Mouse (Mus musculus): Measurements from ENCODE around the gene Krt33b. TPM values are rescaled to one million over a fixed set of nuclear protein-coding genes. Genes with fewer than 3 reads are reported as not detected.

Krt33b gene
- polyA plus RNA-seq, 1 experiment from 2014 or later: not detected

DNA sequence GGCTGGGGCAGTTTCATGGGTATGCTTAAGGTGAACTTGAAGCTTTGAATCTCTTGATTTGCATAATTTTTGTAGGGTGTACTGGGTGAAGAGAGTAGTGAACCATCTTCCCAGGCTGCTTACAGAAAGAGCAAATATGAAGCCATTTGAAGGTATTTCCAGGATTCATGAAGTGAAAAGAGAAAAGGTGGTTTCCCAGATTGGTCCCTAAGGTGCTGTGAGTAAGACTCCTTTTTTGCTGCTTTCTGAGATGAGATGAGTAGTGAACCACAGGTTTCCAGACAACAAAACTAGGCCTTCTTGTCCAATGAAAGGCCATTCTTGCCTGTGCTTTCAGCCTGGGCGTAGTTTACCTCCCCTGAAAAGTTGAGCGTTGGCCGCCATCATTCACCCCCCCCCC is 41.1 kb downstream of the Krt33b start:
- ATAC-seq: no peak
- H3K27ac ChIP-seq (ENCODE audit: low read depth): no peak overlapping the region
- WGBS (ENCODE audit: insufficient replicate concordance): 77% methylated on average over 3 of the region's 3 CpGs
- H3K27me3 ChIP-seq (ENCODE audit: insufficient read depth, low read length): 0 out of 2 replicates have a peak, but pooled peaks cover 2% of the 10 kb centered on the region
- H3K9ac ChIP-seq (replicated peaks): no peak overlapping the region
- no peak for DNase-seq
- H3K4me3 ChIP-seq (ENCODE audit: low read depth, low read length): no peak overlapping the region
- no peaks in the 10 kb centered on the region for H3K4me1 ChIP-seq (ENCODE audit: insufficient read depth)
- no peaks in the 10 kb centered on the region for H3K36me3 ChIP-seq (replicated peaks; ENCODE audit: insufficient read depth, low read length)
- H3K9me3 ChIP-seq (ENCODE audit: low read length): no peaks in the 10 kb centered on the region
- H3K4me2 ChIP-seq (ENCODE audit: low read depth, low read length): no peak overlapping the region
- TF ChIP-seq CTCF (IDR thresholded peaks at IDR 0.05; ENCODE audit: low read depth) (no peak), EP300 (IDR thresholded peaks at IDR 0.05; ENCODE audit: low read depth) (no peak)

DNA sequence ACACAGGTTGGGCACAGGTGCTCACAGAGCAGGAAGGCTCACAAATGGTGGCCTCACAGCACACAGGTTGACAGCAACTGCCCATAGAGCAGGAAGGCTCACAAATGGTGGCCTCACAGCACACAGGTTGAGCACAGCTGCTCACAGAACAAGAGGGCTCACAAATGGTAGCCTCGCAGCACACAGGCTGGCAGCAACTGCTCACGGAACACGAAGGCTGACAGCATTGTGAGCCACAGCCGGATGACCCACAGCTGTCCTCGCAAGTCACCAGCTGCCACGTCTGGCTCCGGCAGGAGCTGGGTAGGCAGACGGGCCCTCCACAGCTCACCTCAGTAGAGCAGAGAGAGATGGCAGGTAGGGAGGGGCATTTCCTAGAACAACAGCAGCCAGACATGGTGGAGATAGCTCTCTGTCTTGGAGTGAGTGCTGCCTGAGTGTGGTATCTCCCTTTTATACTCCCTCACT is 43.5 kb downstream of the Krt33b start, which contains the start of gene Krtap16-1:
Krtap16-1 (minus strand) TSS at position 418 of the 468 bp plus-strand sequence.
- no peak for TF ChIP-seq CTCF (IDR thresholded peaks at IDR 0.05; ENCODE audit: low read depth)

DNA sequence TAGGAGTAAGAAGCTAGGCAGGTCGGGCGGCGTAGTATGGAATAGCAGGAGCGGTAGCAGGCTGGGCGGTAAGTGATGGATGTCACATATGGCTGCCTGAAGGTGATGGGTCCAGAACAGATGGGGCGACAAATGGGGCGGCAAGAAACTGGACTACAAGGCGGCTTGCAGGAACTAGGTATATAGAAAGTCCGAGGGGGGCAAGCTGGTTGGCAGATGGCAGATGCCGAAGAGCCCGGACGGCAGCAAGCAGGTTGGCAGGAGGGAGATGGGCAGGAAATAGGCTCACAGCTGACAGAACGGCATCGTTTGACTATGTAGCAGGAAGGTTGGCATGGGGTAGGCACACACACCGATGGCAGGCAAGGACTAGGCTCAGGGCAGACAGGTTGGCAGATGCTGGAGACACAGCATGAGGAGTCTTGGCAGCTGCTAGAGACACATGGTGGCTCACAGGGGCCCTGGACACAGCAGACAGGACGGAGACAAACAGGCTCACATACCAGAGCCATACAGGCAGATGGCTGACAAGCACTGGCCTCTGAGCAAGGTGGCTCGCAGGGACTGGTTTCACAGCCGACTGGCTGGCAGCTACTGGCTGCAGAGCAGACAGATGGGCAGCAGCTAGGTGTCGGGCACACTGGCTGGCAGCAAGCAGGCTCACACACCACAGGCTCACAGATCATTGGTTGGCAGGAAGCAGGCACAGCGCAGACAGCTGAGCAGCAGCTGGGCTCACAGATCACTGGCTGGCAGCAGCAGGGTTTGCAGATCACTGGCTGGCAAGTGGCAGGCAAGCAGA is 44.2 kb downstream of the Krt33b start:
- Histone ChIP-seq H3K4me1 (ENCODE audit: insufficient read depth) (no peaks in the 10 kb centered on the region), H3K9me3 (ENCODE audit: low read length) (no peaks in the 10 kb centered on the region), H3K4me2 (ENCODE audit: low read depth, low read length) (no peak overlapping the region), H3K27ac (ENCODE audit: low read depth) (no peak overlapping the region), H3K4me3 (ENCODE audit: low read depth, low read length) (no peak overlapping the region), H3K9ac (replicated peaks) (no peak overlapping the region), H3K36me3 (replicated peaks; ENCODE audit: insufficient read depth, low read length) (no peaks in the 10 kb centered on the region), H3K27me3 (ENCODE audit: insufficient read depth, low read length) (no peaks in the 10 kb centered on the region)
- ATAC-seq (no peak), DNase-seq (no peak)
- WGBS (ENCODE audit: insufficient replicate concordance): 82% methylated on average over 20 of the region's 20 CpGs
- no peak for TF ChIP-seq CTCF (IDR thresholded peaks at IDR 0.05; ENCODE audit: low read depth)
- no peak for TF ChIP-seq EP300 (IDR thresholded peaks at IDR 0.05; ENCODE audit: low read depth)

More for the DNA sequence above, 43.5 kb downstream of the Krt33b start, which contains the start of gene Krtap16-1:
- Histone ChIP-seq H3K9me3 (ENCODE audit: low read length) (no peaks in the 10 kb centered on the region), H3K9ac (replicated peaks) (no peak within 1 kb of the TSS), H3K4me3 (ENCODE audit: low read depth, low read length) (no peak within 1 kb of the TSS), H3K4me2 (ENCODE audit: low read depth, low read length) (no peak within 1 kb of the TSS), H3K27ac (ENCODE audit: low read depth) (no peak within 1 kb of the TSS), H3K36me3 (replicated peaks; ENCODE audit: insufficient read depth, low read length) (no peaks in the 10 kb centered on the region), H3K27me3 (ENCODE audit: insufficient read depth, low read length) (no peaks in the 10 kb centered on the region), H3K4me1 (ENCODE audit: insufficient read depth) (no peaks in the 10 kb centered on the region)
- ATAC-seq (no peak), DNase-seq (no peak)
- 82% methylated on average over 8 of the region's 8 CpGs for WGBS (ENCODE audit: insufficient replicate concordance)

DNA sequence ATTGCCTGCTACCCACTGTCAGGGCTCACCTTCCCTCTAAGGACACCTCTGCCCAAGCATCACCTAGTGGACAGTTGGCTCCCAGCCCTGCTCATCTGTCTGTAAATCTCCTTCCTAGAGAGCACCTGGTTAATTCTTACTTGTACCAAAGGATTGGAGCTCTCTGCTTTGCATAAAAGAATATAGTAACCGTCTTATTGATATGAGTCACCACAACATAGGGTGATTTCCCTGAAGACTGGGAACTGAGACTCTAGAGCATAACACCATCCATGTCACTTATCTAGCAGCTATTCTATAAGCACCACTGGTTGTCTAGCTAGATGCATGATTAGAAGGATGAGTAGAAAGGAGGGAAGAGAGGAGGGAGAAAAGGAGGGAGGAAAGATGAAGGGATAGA is 46.2 kb downstream of the Krt33b start:
- Histone ChIP-seq H3K27me3 (ENCODE audit: insufficient read depth, low read length) (no peaks in the 10 kb centered on the region), H3K4me3 (ENCODE audit: low read depth, low read length) (no peak overlapping the region), H3K4me1 (ENCODE audit: insufficient read depth) (no peaks in the 10 kb centered on the region), H3K27ac (ENCODE audit: low read depth) (no peak overlapping the region), H3K9ac (replicated peaks) (no peak overlapping the region), H3K36me3 (replicated peaks; ENCODE audit: insufficient read depth, low read length) (no peaks in the 10 kb centered on the region), H3K9me3 (ENCODE audit: low read length) (no peaks in the 10 kb centered on the region), H3K4me2 (ENCODE audit: low read depth, low read length) (no peak overlapping the region)
- TF ChIP-seq CTCF (IDR thresholded peaks at IDR 0.05; ENCODE audit: low read depth) (no peak), EP300 (IDR thresholded peaks at IDR 0.05; ENCODE audit: low read depth) (no peak)
- no peak for ATAC-seq
- DNase-seq: no peak
- WGBS (ENCODE audit: insufficient replicate concordance): 77% methylated on average over 1 of the region's 1 CpGs

DNA sequence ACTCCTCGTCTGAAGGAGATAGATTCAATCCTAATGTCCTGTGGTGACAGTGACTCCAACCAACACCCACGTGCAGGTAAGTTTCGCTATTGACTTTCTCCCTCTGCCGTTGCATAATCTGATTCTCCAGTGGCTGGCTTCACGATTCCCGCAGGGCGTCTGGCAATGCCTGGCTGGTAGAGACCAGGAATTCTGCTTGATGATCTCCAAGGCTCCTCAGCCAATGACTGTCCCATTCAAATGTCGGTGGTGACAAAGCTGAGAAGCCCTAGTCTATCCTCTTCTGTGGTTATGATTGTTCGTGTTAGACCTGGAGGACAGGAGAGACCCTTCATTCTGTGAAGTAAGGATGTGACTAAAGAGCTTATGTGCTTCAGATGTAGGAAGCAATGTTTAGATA is 46.9 kb downstream of the Krt33b start:
- no peaks in the 10 kb centered on the region for H3K36me3 ChIP-seq (replicated peaks; ENCODE audit: insufficient read depth, low read length)
- no peak overlapping the region for H3K9ac ChIP-seq (replicated peaks)
- H3K27ac ChIP-seq (ENCODE audit: low read depth): no peak overlapping the region
- no peak for ATAC-seq
- H3K4me1 ChIP-seq (ENCODE audit: insufficient read depth): no peaks in the 10 kb centered on the region
- no peaks in the 10 kb centered on the region for H3K9me3 ChIP-seq (ENCODE audit: low read length)
- DNase-seq: no peak
- H3K4me2 ChIP-seq (ENCODE audit: low read depth, low read length): no peak overlapping the region
- no peaks in the 10 kb centered on the region for H3K27me3 ChIP-seq (ENCODE audit: insufficient read depth, low read length)
- TF ChIP-seq EP300 (IDR thresholded peaks at IDR 0.05; ENCODE audit: low read depth) (no peak), CTCF (IDR thresholded peaks at IDR 0.05; ENCODE audit: low read depth) (no peak)
- WGBS (ENCODE audit: insufficient replicate concordance): 73% methylated on average over 9 of the region's 9 CpGs
- H3K4me3 ChIP-seq (ENCODE audit: low read depth, low read length): no peak overlapping the region

DNA sequence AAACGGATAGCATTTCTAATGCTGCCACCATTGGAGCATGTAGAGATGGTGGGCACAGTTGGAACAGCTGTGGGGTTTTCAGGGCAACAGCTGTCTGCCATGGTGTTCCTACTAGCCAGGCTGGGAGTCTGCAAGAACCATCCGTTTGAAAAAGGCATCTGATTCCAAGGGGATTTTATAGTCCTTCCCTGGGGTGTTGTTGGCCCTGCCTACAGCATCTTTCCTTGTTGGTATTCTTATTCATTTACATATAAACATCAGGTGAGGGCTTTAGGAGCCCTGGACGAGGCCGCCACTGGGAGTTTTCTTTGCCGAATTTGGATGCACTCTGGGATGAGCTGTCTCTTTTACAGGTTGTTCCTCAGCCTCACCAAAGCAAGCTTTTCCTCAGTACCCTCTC is 50.7 kb downstream of the Krt33b start, which contains the start of gene Krtap29-1:
Krtap29-1 (minus strand) TSS at position 101 of the 400 bp plus-strand sequence.
- Histone ChIP-seq H3K4me1 (ENCODE audit: insufficient read depth) (no peaks in the 10 kb centered on the region), H3K36me3 (replicated peaks; ENCODE audit: insufficient read depth, low read length) (no peaks in the 10 kb centered on the region), H3K4me3 (ENCODE audit: low read depth, low read length) (no peak within 1 kb of the TSS), H3K9me3 (ENCODE audit: low read length) (no peaks in the 10 kb centered on the region), H3K27ac (ENCODE audit: low read depth) (no peak within 1 kb of the TSS), H3K4me2 (ENCODE audit: low read depth, low read length) (no peak within 1 kb of the TSS), H3K9ac (replicated peaks) (no peak within 1 kb of the TSS), H3K27me3 (ENCODE audit: insufficient read depth, low read length) (no peaks in the 10 kb centered on the region)
- WGBS (ENCODE audit: insufficient replicate concordance): 69% methylated on average over 5 of the region's 5 CpGs
- DNase-seq (no peak), ATAC-seq (no peak)
- TF ChIP-seq EP300 (IDR thresholded peaks at IDR 0.05; ENCODE audit: low read depth) (no peak), CTCF (IDR thresholded peaks at IDR 0.05; ENCODE audit: low read depth) (no peak)

Other genes with a start within 250 kb of the Krt33b start
- not detected in 2 replicates for gene Krtap4-8, start 249.2 kb downstream of the Krt33b start, polyA plus RNA-seq (2015; fragmentation: Nextera tagmentation; extraction: Ambion mirVana)
- not detected in 2 replicates for gene Krtap4-9, start 244.7 kb downstream of the Krt33b start, polyA plus RNA-seq (2015; fragmentation: Nextera tagmentation; extraction: Ambion mirVana)
- not detected in 2 replicates for gene Gm11596, start 236.4 kb downstream of the Krt33b start, polyA plus RNA-seq (2015; fragmentation: Nextera tagmentation; extraction: Ambion mirVana)
- gene Gm11569, start 230.9 kb downstream of the Krt33b start, polyA plus RNA-seq (2015; fragmentation: Nextera tagmentation; extraction: Ambion mirVana): not detected in 2 replicates
- not detected in 2 replicates for gene Gm11554, start 225.4 kb downstream of the Krt33b start, polyA plus RNA-seq (2015; fragmentation: Nextera tagmentation; extraction: Ambion mirVana)
- not detected in 2 replicates for gene Krtap4-13, start 220.0 kb downstream of the Krt33b start, polyA plus RNA-seq (2015; fragmentation: Nextera tagmentation; extraction: Ambion mirVana)
- not detected in 2 replicates for gene Gm11564, start 214.2 kb downstream of the Krt33b start, polyA plus RNA-seq (2015; fragmentation: Nextera tagmentation; extraction: Ambion mirVana)
- not detected in 2 replicates for gene 2300003K06Rik, start 191.8 kb downstream of the Krt33b start, polyA plus RNA-seq (2015; fragmentation: Nextera tagmentation; extraction: Ambion mirVana)
- not detected in 2 replicates for gene Krtap4-16, start 178.3 kb downstream of the Krt33b start, polyA plus RNA-seq (2015; fragmentation: Nextera tagmentation; extraction: Ambion mirVana)
- not detected in 2 replicates for gene Gm11568, start 172.0 kb downstream of the Krt33b start, polyA plus RNA-seq (2015; fragmentation: Nextera tagmentation; extraction: Ambion mirVana)
- gene Gm11559, start 165.4 kb downstream of the Krt33b start, polyA plus RNA-seq (2015; fragmentation: Nextera tagmentation; extraction: Ambion mirVana): not detected in 2 replicates
- not detected in 2 replicates for gene Krtap9-1, start 156.5 kb downstream of the Krt33b start, polyA plus RNA-seq (2015; fragmentation: Nextera tagmentation; extraction: Ambion mirVana)
- not detected in 2 replicates for gene Gm11567, start 150.7 kb downstream of the Krt33b start, polyA plus RNA-seq (2015; fragmentation: Nextera tagmentation; extraction: Ambion mirVana)
- not detected in 2 replicates for gene Krtap31-1, start 121.9 kb downstream of the Krt33b start, polyA plus RNA-seq (2015; fragmentation: Nextera tagmentation; extraction: Ambion mirVana)
- gene Gm11565, start 115.1 kb downstream of the Krt33b start, polyA plus RNA-seq (2015; fragmentation: Nextera tagmentation; extraction: Ambion mirVana): not detected in 2 replicates
- not detected in 2 replicates for gene Krtap31-2, start 93.6 kb downstream of the Krt33b start, polyA plus RNA-seq (2015; fragmentation: Nextera tagmentation; extraction: Ambion mirVana)
- not detected in 2 replicates for gene Krtap9-5, start 81.4 kb downstream of the Krt33b start, polyA plus RNA-seq (2015; fragmentation: Nextera tagmentation; extraction: Ambion mirVana)
- gene Krtap29-1, start 50.8 kb downstream of the Krt33b start, polyA plus RNA-seq (2015; fragmentation: Nextera tagmentation; extraction: Ambion mirVana): not detected in 2 replicates
- not detected in 2 replicates for gene Krtap16-1, start 43.3 kb downstream of the Krt33b start, polyA plus RNA-seq (2015; fragmentation: Nextera tagmentation; extraction: Ambion mirVana)
- not detected in 2 replicates for gene Krtap17-1, start 35.9 kb downstream of the Krt33b start, polyA plus RNA-seq (2015; fragmentation: Nextera tagmentation; extraction: Ambion mirVana)
- gene Krt33a, start 13.7 kb downstream of the Krt33b start, polyA plus RNA-seq (2015; fragmentation: Nextera tagmentation; extraction: Ambion mirVana): not detected in 2 replicates
- not detected in 2 replicates for gene Krt34, start 11.7 kb upstream of the Krt33b start, polyA plus RNA-seq (2015; fragmentation: Nextera tagmentation; extraction: Ambion mirVana)
- gene Krt31, start 20.7 kb upstream of the Krt33b start, polyA plus RNA-seq (2015; fragmentation: Nextera tagmentation; extraction: Ambion mirVana): not detected in 2 replicates
- gene Krt32, start 58.4 kb upstream of the Krt33b start, polyA plus RNA-seq (2015; fragmentation: Nextera tagmentation; extraction: Ambion mirVana): not detected in 2 replicates
- not detected in 2 replicates for gene Krt35, start 66.4 kb upstream of the Krt33b start, polyA plus RNA-seq (2015; fragmentation: Nextera tagmentation; extraction: Ambion mirVana)
- not detected in 2 replicates for gene Krt36, start 75.8 kb upstream of the Krt33b start, polyA plus RNA-seq (2015; fragmentation: Nextera tagmentation; extraction: Ambion mirVana)
- not detected in 2 replicates for gene Krt13, start 91.7 kb upstream of the Krt33b start, polyA plus RNA-seq (2015; fragmentation: Nextera tagmentation; extraction: Ambion mirVana)
- 0.11 TPM in 1 of 2 replicates, not detected in the other for gene Krt15, start 106.1 kb upstream of the Krt33b start, polyA plus RNA-seq (2015; fragmentation: Nextera tagmentation; extraction: Ambion mirVana)
- 5.5 and 7.8 TPM in 2 replicates for gene Krt19, start 118.8 kb upstream of the Krt33b start, polyA plus RNA-seq (2015; fragmentation: Nextera tagmentation; extraction: Ambion mirVana)
- not detected in 2 replicates for gene Krt9, start 163.4 kb upstream of the Krt33b start, polyA plus RNA-seq (2015; fragmentation: Nextera tagmentation; extraction: Ambion mirVana)
- gene Krt14, start 177.7 kb upstream of the Krt33b start, polyA plus RNA-seq (2015; fragmentation: Nextera tagmentation; extraction: Ambion mirVana): 0.32 and 1.2 TPM in 2 replicates
- gene Krt16, start 219.0 kb upstream of the Krt33b start, polyA plus RNA-seq (2015; fragmentation: Nextera tagmentation; extraction: Ambion mirVana): not detected in 2 replicates
- 0.08 and 0.09 TPM in 2 replicates for gene Krt17, start 231.2 kb upstream of the Krt33b start, polyA plus RNA-seq (2015; fragmentation: Nextera tagmentation; extraction: Ambion mirVana)
- not detected in 2 replicates for gene Krt42, start 240.0 kb upstream of the Krt33b start, polyA plus RNA-seq (2015; fragmentation: Nextera tagmentation; extraction: Ambion mirVana)

Data from liver, postnatal 0 days (tissue).